Mouse (Mus musculus): ENCODE results near the gene E130114P18Rik.

The E130114P18Rik gene

GRCm38 (mm10) chr4:97693931-97694330 is 83.9 kb downstream of the E130114P18Rik start:
- DNase-seq (ENCODE audit: low spot score) = no peak

- no peak for DNase-seq (ENCODE audit: low spot score)
These were observed 84.8 kb downstream of the E130114P18Rik start for GRCm38 (mm10) chr4:97693054-97693453.

- no peak for DNase-seq (ENCODE audit: low spot score)
These were observed 87.5 kb downstream of the E130114P18Rik start for GRCm38 (mm10) chr4:97690384-97690766.

GRCm38 (mm10) chr4:97689456-97690383 is 88.2 kb downstream of the E130114P18Rik start:
- DNase-seq (ENCODE audit: low spot score) = no peak

GRCm38 (mm10) chr4:97686020-97686419 is 91.9 kb downstream of the E130114P18Rik start:
- no peak for DNase-seq (ENCODE audit: low spot score)

DNA sequence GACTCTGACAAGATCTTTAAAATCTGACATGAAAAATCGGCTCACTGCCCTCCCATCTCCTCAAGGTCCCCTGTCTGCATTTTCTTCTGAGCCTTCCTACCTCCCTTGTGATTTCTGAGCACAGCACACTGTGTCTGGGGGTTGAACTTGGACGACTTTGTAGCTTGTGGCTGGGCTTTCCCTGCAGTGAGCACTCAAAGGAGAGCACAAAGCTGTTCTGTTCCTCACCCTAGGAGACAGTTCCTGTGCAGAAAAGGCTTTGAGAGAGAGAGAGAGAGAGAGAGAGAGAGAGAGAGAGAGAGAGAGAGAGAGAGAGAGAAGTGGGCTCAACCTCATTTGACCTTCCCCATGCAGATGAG is 101.3 kb downstream of the E130114P18Rik start:
- DNase-seq (ENCODE audit: low spot score) = no peak

DNA sequence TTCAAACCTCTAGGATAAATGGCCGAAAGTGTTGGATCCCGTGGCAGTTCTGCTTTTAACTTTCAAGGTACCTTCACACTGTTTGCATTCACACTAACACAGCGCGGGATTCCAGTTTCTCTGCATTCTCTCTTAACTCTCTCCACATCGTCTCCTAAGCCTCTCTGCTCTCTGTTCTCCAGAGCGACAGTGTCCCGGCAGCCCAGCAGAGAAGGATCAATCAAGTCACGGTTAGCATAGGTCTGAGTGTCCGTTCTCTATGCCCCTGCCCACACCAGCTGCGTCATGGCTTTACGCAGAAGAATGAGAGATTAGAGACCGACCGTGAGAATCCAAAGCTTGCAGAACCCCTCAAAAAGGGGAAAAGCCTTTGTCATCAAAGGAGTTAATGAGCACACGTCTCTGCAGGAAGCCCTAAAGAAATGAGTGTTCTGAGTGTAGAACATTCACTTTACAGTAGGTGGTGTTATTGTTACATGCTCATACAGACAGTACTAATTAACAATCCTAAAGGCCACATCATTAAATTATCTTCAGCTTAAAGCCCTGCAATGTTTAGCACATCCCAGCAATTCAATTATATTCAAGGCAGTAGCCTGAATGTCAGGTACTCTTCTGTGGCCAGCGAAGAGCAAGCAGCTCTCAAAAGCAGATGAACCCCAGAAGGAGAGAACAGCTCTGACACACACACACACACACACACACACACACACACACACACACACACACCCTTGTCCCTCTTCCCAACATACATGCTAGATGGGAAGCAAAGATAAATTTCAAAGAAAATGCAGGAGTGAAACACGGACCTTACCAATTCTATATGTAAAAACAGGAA is 101.9 kb downstream of the E130114P18Rik start:
- DNase-seq (ENCODE audit: low spot score) = no peak

DNA sequence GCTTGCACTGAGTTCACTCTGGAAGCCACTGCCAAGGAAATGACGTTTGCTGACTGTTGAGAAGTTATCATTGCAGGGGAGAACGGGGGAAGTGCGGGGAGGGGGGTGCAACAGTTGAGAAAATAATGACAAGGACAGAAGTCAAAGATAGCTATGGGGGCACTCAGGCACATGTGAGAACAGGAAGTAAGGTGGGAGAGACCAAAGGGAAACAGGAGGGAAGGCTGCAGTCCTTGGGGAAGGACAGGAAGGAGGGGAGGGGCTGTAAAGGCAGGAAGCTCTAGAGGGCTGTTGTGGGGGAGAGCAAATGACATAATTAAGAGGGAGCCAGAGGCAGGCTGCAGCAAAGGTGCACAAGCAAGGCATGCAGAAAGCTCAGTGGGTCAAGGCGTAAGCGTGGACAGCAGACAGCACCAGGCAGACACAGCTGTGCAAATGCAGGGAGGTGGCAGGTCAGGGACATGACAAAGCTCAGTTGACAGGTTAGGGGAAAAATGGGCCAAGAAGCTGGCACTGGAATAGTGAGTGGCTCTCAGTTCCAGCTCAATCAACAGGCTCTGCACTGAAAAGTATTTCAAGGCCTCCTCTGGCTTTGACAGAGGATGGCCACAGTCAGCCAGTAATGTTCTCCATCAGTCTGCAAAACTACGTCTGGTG is 103.9 kb downstream of the E130114P18Rik start:
- no peak for DNase-seq (ENCODE audit: low spot score)

- no peak for DNase-seq (ENCODE audit: low spot score)
These were observed 105.4 kb downstream of the E130114P18Rik start for GRCm38 (mm10) chr4:97672501-97672900.

- no peak for DNase-seq (ENCODE audit: low spot score)
These were observed 106.0 kb downstream of the E130114P18Rik start for GRCm38 (mm10) chr4:97671911-97672310.

DNA sequence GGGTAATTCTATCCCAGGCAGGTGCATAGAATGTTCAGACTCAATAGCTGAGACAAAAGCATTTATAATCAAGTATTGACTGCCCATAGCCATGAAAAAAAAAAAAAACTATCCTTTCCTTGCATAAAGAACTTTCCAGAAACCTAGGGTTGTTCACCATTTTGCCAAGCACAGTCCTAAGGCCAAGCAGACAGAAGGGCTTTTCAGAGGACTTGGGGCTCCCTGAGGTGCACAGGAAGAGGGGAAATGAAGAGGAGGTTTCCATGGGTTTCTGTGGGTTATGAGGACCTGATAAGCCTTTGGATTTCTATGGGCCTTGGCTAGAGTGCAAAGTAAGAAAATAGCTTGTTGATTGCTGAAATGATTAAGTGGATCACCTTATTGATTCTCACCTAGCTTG is 107.5 kb downstream of the E130114P18Rik start:
- no peak for DNase-seq (ENCODE audit: low spot score)

DNA sequence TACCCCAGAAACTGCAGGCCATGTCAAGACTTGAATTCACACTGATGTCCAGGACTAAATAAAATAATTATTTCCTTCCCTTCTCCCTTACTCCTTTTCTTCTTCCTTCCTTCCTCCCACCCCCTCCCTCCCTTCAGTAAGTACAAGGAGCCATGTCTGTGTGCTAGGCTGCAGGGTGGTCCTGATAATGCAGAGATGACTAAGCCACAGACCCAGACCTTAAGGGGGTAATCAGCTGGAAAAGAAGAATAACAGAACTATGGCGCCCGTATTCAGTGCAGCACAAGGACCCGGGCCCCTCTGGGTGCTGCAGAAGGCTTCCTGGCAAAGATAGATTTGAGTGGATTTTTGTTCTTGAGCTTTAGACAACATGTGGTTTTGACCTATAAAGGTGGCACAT is 108.1 kb downstream of the E130114P18Rik start:
- DNase-seq (ENCODE audit: low spot score) = no peak

GRCm38 (mm10) chr4:97665428-97665755 is 112.5 kb downstream of the E130114P18Rik start:
- no peak for DNase-seq (ENCODE audit: low spot score)

- DNase-seq (ENCODE audit: low spot score) = no peak
These were observed 113.0 kb downstream of the E130114P18Rik start for GRCm38 (mm10) chr4:97664738-97665427.

DNA sequence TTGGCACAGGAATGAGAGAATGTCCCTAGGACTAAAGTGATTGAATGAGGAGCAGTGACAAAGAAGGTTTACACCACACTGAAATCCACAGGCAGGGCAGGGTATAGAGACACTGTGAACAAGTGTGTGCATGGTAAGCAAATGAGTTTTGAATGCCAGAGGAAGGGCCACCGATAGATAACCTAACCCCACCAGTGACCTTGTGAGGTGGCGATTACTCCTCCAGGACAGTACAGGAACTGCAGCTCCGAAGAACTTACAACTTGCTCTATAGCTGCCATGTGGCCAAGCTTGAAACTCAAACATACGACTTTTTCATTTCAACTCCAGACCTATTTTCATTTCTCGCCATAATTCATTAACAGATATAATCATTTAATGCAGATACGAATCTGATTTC is 114.0 kb downstream of the E130114P18Rik start:
- DNase-seq (ENCODE audit: low spot score) = no peak

DNA sequence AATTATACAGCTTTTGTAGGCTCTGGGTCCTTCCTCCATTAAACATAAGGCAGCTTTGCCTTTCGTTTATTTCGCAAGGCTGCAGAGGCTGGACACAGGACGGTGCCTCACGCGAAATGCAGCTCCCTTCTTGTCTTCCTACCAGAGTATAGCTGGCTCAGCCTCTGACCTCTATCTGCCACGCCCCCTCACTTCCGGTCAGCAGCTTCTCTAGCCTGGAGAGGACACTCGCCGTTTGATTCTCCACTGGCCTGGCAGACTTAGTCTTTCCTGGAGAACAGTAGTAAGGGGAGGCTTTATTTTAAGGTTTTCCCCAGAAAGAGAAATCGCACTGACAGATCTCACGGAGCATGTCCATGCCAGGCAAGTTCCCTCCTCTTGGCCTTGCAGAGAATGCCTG is 115.0 kb downstream of the E130114P18Rik start:
- no peak for DNase-seq (ENCODE audit: low spot score)

DNA sequence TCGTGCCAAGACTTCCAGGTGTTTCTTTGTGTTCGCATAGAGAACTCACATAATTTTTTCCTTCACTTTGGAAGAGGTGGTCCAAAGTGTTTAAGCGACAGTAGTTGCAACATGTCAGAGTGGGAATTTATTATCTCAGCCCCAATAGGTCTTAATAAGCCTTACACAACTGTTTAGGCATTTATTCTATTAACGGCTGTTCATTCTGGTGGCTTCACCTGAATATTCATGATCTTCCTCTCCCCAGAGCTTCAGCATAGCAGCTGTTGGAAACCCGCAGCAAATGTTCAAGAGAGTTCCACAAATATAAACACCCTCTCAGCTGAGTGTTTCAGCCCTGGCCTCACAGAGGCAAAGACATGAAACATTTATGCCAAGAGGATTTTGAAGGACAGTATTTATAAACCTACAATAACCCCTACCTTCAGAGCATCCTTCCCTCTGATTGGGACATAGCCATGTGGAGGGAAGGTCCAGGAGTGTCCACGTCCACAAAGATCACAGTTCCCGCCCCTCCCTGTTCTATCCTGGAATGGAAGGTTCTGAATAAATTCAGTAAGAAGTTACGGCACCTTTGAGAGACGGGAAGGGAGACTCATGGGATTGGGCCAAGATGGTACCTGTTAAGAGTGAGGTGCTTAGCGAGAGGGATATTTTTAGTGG is 116.1 kb downstream of the E130114P18Rik start:
- DNase-seq (ENCODE audit: low spot score) = no peak

- DNase-seq (ENCODE audit: low spot score) = no peak
These were observed 120.3 kb downstream of the E130114P18Rik start for GRCm38 (mm10) chr4:97657586-97657985.

DNA sequence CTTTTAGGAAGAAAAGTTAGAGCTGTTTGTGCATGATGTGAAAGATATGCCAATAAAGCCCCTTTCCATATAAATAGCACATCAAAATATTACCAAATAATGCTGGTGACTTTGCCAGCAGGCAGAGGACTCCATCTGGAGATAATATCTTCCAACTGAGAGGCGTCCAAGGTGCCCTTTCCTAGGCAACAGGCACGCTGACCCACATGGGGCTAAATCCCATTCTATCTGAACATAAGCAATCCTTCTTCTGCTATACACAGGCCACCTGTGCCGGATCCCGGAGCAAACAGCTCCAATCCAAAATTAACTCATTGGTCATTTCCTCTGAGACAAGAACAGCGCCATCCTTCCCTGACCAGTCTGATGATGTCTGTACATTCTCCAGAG is 128.3 kb downstream of the E130114P18Rik start:
- no peak for DNase-seq (ENCODE audit: low spot score)

GRCm38 (mm10) chr4:97648825-97649625 is 128.9 kb downstream of the E130114P18Rik start:
- peak; percentile 88 for DNase-seq (ENCODE audit: low spot score)

- no peak for DNase-seq (ENCODE audit: low spot score)
These were observed 129.5 kb downstream of the E130114P18Rik start for GRCm38 (mm10) chr4:97648436-97648707.

Data from layer of hippocampus, adult 11-12 months (tissue).